Mouse (Mus musculus): Measurements from ENCODE around the gene Pik3ca.

DNA sequence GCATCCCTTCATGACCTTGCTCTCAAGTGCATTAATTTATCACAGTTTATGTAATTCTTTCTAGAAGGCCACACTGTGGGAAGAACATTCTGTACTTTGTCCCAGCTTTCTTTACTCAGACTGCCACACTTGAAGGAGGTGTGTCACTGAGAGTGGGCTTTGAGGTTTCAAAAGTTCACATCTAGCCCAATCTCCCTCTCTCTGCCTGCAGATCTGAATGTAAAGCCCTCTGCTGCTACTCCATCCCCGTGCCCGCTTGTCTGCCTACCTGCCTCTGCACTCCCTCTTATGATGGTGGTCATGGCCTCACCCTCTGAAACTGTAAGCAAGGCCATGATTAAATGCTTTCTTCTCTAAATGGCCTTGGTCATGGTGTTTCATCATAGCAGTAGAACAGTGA lies 102.9 kb downstream of the Pik3ca start:
- TF ChIP-seq CTCF (IDR thresholded peaks at IDR 0.05; ENCODE audit: insufficient read depth, low read depth, low read length) (no peak), POLR2A (IDR thresholded peaks at IDR 0.05; ENCODE audit: insufficient read depth, low read depth, low read length) (no peak)

Measured in olfactory bulb, adult 2 months (tissue).